Mouse (Mus musculus) neural tube, embryonic 15.5 days (tissue): ENCODE data around the gene Guca2b. TPM values are rescaled to one million over a fixed set of nuclear protein-coding genes. Genes with fewer than 3 reads are reported as not detected.
"Not testable (repeated sequence)": the region's sequence is repeated elsewhere in the genome, so short reads cannot be mapped to it uniquely, and the experiment has no call there.

Experiments used
- ATAC-seq: fragments of 200-750 bp; cut with Nextera tagmentation; 2 replicates; pipeline ENCODE4 v1.8.0; 2017; ENCODE audit warnings: mild to moderate bottlenecking, moderate TSS enrichment, moderate library complexity; ENCODE audit not compliant: low FRiP score
- H3K27ac ChIP-seq: fragments of 300-500 bp; sonication (generic); replicated peaks from 2 replicates; pipeline ENCODE4 v1.5.1; 2015; ENCODE audit warnings: mild to moderate bottlenecking, inconsistent platforms
- H3K27me3 ChIP-seq: fragments of 300-500 bp; sonication (generic); replicated peaks from 2 replicates; pipeline ENCODE4 v1.6.1; 2015; ENCODE audit warnings: inconsistent platforms
- H3K36me3 ChIP-seq: fragments of 300-500 bp; sonication (generic); 2 replicates; pipeline ENCODE4 v1.6.1; 2015; ENCODE audit warnings: inconsistent platforms
- H3K4me1 ChIP-seq: fragments of 300-500 bp; sonication (generic); 2 replicates; pipeline ENCODE4 v1.6.1; 2015; ENCODE audit warnings: inconsistent platforms
- H3K4me2 ChIP-seq: fragments of 300-500 bp; sonication (generic); 2 replicates; pipeline ENCODE4 v1.6.1; 2015; ENCODE audit warnings: inconsistent platforms, mild to moderate bottlenecking, moderate library complexity
- H3K4me3 ChIP-seq: fragments of 300-500 bp; sonication (generic); replicated peaks from 2 replicates; pipeline ENCODE4 v1.5.1; 2015; ENCODE audit warnings: mild to moderate bottlenecking, inconsistent platforms
- H3K9ac ChIP-seq: fragments of 300-500 bp; sonication (generic); replicated peaks from 2 replicates; pipeline ENCODE4 v1.6.1; 2015; ENCODE audit warnings: mild to moderate bottlenecking, inconsistent platforms
- H3K9me3 ChIP-seq: fragments of 300-500 bp; sonication (generic); replicated peaks from 2 replicates; pipeline ENCODE4 v1.6.1; 2016; ENCODE audit warnings: inconsistent platforms
- WGBS: fragments of 180-500 bp; shearing (Covaris S2); methylation state at CpG from one replicate; pipeline ENCODE4 v1.1.7; 2015; ENCODE audit warnings: mixed read lengths; 5-methylcytosine and 5-hydroxymethylcytosine counted together
- polyA plus RNA-seq: library from polyadenylated mRNA; unstranded; fragments of >200 nt; fragmentation: Nextera tagmentation; extraction: Ambion mirVana; gene quantifications from 2 replicates; pipeline ENCODE4 v1.2.1, GENCODE M21; 2015

The Guca2b gene
- polyA plus RNA-seq, 1 experiment from 2014 or later = not detected

GRCm38 (mm10) chr4:119628363-119628762 is 30.4 kb downstream of the Guca2b start:
- not testable (repeated sequence) for H3K27me3 ChIP-seq, H3K4me3 ChIP-seq, ATAC-seq, H3K27ac ChIP-seq, H3K4me2 ChIP-seq, H3K9me3 ChIP-seq, H3K9ac ChIP-seq
- Histone ChIP-seq H3K36me3 (peaks cover 24% of the 10 kb centered on the region), H3K4me1 (peaks cover 21% of the 10 kb centered on the region)
- WGBS = 82% methylated on average over 4 of the region's 4 CpGs

DNA sequence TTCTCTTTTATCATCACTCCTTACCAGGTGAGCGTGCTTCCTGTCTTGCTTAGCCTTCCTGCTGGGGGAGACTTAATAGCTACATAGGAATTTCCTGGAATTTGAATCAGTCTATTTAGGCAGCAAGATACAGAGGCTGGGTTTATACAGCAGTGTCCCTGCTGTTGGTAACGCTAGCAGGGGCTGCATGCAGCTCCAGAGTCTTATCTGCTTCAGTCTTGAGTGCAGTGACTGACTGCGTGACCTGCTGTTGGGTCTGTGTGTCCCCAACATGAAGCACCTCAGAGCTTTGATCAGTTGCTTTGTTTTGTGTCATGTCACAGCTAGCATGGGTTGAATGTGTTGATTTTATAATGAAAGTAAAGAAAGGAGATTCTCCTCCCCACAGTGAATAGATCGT is 31.4 kb downstream of the Guca2b start:
- Histone ChIP-seq H3K4me3 (no peak overlapping the region), H3K9me3 (no peaks in the 10 kb centered on the region), H3K4me2 (no peak overlapping the region), H3K9ac (no peak overlapping the region), H3K27me3 (no peaks in the 10 kb centered on the region), H3K27ac (peak overlapping the region; percentile 23; the same call in 1 of the 2 replicates), H3K4me1 (peaks cover 11% of the 10 kb centered on the region; the same call in 1 of the 2 replicates), H3K36me3 (peaks cover 28% of the 10 kb centered on the region)
- ATAC-seq = no peak
- WGBS = 70% methylated on average over 4 of the region's 4 CpGs

GRCm38 (mm10) chr4:119626876-119627275 is 31.9 kb downstream of the Guca2b start:
- Histone ChIP-seq H3K4me3 (no peak overlapping the region), H3K36me3 (peaks cover 28% of the 10 kb centered on the region), H3K9ac (no peak overlapping the region), H3K27ac (no peak overlapping the region), H3K4me2 (no peak overlapping the region), H3K4me1 (peaks cover 11% of the 10 kb centered on the region; the same call in 1 of the 2 replicates), H3K27me3 (no peaks in the 10 kb centered on the region), H3K9me3 (no peaks in the 10 kb centered on the region)
- ATAC-seq = no peak
- WGBS = 93% methylated on average over 3 of the region's 3 CpGs

GRCm38 (mm10) chr4:119626081-119626645 is 32.6 kb downstream of the Guca2b start:
- Histone ChIP-seq H3K27ac (no peak overlapping the region), H3K27me3 (no peaks in the 10 kb centered on the region), H3K9me3 (no peaks in the 10 kb centered on the region), H3K4me1 (peaks cover 4% of the 10 kb centered on the region; the same call in 1 of the 2 replicates), H3K4me2 (no peak overlapping the region), H3K36me3 (peaks cover 30% of the 10 kb centered on the region), H3K4me3 (no peak overlapping the region), H3K9ac (no peak overlapping the region)
- ATAC-seq = no peak
- 76% methylated on average over 7 of the region's 7 CpGs for WGBS

- H3K4me3 ChIP-seq = no peak overlapping the region
Measured at GRCm38 (mm10) chr4:119614724-119615123, 44.0 kb downstream of the Guca2b start.

DNA sequence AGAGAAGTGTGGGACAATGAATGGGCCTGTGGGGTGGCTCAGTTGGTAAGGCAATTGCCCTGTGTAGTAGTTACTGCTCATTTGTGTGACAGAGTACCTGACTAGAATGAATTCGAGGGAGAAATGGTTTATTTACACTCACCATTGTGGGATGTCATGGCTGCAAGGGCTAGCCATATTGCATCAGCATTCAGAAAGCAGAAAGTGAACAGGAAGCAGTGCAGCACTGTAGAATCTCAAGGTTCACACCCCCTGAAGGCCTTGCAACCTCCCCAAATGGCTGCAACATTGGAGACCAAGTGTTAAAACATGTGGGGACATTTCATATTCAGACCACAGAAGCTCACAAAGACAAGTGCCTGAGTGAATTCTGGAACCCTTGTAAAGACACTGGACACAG is 44.7 kb downstream of the Guca2b start:
- Histone ChIP-seq H3K36me3 (0 out of 2 replicates have a peak, but pooled peaks cover 3% of the 10 kb centered on the region), H3K9ac (no peak overlapping the region), H3K27me3 (no peaks in the 10 kb centered on the region), H3K4me2 (no peak overlapping the region), H3K4me1 (peaks cover 6% of the 10 kb centered on the region; the same call in 1 of the 2 replicates), H3K27ac (0 out of 2 replicates have a peak overlapping the region, but pooled peaks have one; percentile 18), H3K9me3 (no peaks in the 10 kb centered on the region), H3K4me3 (no peak overlapping the region)
- no peak for ATAC-seq
- WGBS = 12% methylated on average over 1 of the region's 1 CpGs

More at GRCm38 (mm10) chr4:119614724-119615123, 44.0 kb downstream of the Guca2b start:
- Histone ChIP-seq H3K27me3 (no peaks in the 10 kb centered on the region), H3K4me1 (peaks cover 6% of the 10 kb centered on the region; the same call in 1 of the 2 replicates), H3K36me3 (peaks cover 5% of the 10 kb centered on the region; the same call in 1 of the 2 replicates), H3K27ac (no peak overlapping the region), H3K4me2 (no peak overlapping the region), H3K9ac (no peak overlapping the region), H3K9me3 (no peaks in the 10 kb centered on the region)
- WGBS = 83% methylated on average over 4 of the region's 4 CpGs
- ATAC-seq = no peak

GRCm38 (mm10) chr4:119609488-119609887 is 49.3 kb downstream of the Guca2b start:
- Histone ChIP-seq H3K4me2 (no peak overlapping the region), H3K4me1 (peaks cover 6% of the 10 kb centered on the region; the same call in 1 of the 2 replicates), H3K9me3 (no peaks in the 10 kb centered on the region), H3K27ac (no peak overlapping the region), H3K9ac (no peak overlapping the region), H3K27me3 (no peaks in the 10 kb centered on the region), H3K36me3 (peaks cover 9% of the 10 kb centered on the region; the same call in 1 of the 2 replicates), H3K4me3 (no peak overlapping the region)
- no peak for ATAC-seq
- 95% methylated on average over 1 of the region's 1 CpGs for whole genome bisulfite sequencing

Other genes starting within 250 kb of the Guca2b start
- 20.2 and 22.0 TPM in 2 replicates for gene Ccdc30, start 243.4 kb downstream of the Guca2b start, polyA plus RNA-seq
- 21.8 and 28.5 TPM in 2 replicates for gene Ppcs, start 236.5 kb downstream of the Guca2b start, polyA plus RNA-seq
- 0.44 and 0.46 TPM in 2 replicates for gene Zmynd12, start 236.1 kb downstream of the Guca2b start, polyA plus RNA-seq
- gene Rimkla, start 166.3 kb downstream of the Guca2b start, polyA plus RNA-seq = 26.6 and 29.9 TPM in 2 replicates
- 25.4 and 27.4 TPM in 2 replicates for gene Foxj3, start 122.0 kb downstream of the Guca2b start, polyA plus RNA-seq
- 9.6 and 12.1 TPM in 2 replicates for gene Frg2f1, start 119.4 kb downstream of the Guca2b start, polyA plus RNA-seq
- gene Guca2a, start 21.2 kb downstream of the Guca2b start, polyA plus RNA-seq = 14.7 TPM in 1 of 2 replicates, not detected in the other
- gene Hivep3, start 74.8 kb upstream of the Guca2b start, polyA plus RNA-seq = 21.0 and 23.6 TPM in 2 replicates